Mouse (Mus musculus) erythroblast, embryonic 14.5 days (primary cell): ENCODE measurements around the gene Lrmda.

Experiments
- GATA1 ChIP-seq: IDR thresholded peaks from 2 replicates; pipeline ENCODE4 v1.6.1; 2012; ENCODE audit warnings: low read length, inconsistent platforms, mixed read lengths
- TAL1 ChIP-seq: IDR thresholded peaks from 3 replicates; pipeline ENCODE4 v1.6.1; 2012; ENCODE audit warnings: low read length, inconsistent platforms, mixed read lengths

DNA sequence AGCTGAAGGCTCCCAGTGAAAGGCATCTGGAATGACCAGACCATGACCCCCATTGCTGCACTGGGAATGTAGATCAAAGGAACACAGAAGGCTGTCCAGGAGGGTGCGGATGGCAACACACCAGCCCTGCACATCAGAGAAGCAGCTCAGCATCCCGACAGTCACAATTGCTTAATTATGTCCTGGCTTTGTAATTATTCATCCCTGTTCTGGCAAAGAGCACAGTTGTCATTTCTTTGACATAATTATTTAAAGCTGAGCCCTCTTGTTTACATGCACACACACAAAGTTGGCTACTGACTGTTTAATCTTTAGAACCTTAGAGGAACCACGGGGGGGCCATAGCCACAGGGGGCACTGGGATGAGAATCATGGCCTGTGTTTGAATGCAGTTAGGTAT lies 580.7 kb downstream of the Lrmda start:
- TF ChIP-seq GATA1 (no peak), TAL1 (no peak)
